Mouse (Mus musculus): Measurements from ENCODE around the gene Mast4.
A peak's percentile ranks its signal among the peaks of the same experiment; 100 is the strongest.
"Not testable (repeated sequence)": the region's sequence is repeated elsewhere in the genome, so short reads cannot be mapped to it uniquely, and the experiment has no call there.

Mast4 gene

DNA sequence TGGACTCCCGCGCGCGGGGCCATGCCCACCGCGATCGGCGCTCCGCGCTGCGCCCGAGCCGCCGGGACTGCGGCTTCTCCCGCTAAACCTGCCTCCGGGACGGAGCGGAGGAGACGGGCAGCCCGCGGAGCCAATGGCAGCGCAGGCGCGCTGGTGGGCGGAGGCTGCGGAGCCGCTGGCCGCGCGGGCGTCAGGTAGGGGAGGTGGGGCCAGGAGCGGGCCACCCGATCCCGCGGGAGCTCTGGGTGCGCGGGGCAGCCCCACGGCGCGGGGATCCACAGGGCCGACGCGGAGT, at the start of gene Mast4:
TSS of gene Mast4 (minus strand) at position 106 of the 295 bp plus-strand sequence.
- DNase-seq (ENCODE audit: low spot score), result peak; percentile 85

DNA sequence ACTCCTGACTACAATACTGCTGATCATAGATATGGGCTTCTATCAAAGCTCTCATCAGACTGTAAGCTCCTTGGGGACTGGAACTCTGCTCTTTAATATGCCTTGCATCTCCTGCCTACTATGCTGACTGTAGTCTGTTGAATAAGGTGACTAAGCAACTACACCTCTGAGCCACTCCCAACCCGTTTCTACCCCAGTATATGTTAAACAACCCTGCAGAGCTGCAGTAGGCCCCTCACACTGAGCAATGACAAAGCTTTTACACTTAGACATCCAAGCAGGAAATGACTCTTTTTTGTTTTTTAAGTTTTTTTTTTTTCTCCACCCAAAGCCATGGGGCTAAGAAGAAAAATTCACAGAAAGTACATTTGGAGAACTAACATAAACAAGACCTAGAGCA, 40.2 kb upstream of the Mast4 start:
- no peak for DNase-seq (ENCODE audit: low spot score)

GRCm38 (mm10) chr13:103369194-103369593, 34.9 kb upstream of the Mast4 start:
- no peak for DNase-seq (ENCODE audit: low spot score)

- DNase-seq (ENCODE audit: low spot score), result no peak
Observed at GRCm38 (mm10) chr13:103363181-103363580, 28.9 kb upstream of the Mast4 start.

DNA sequence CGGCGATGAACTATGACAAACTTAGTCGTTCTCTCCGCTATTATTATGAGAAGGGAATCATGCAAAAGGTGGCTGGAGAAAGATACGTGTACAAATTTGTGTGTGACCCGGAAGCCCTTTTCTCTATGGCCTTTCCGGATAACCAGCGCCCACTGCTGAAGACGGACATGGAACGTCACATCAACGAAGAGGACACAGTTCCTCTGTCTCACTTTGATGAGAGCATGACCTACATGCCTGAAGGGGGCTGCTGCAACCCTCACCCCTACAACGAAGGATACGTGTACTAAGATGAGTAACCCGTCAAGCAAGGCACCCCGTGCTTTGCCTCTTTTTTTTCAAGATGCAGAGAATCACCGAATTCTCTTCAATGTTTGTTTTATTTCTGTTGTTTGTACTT, 23.1 kb upstream of the Mast4 start:
- not testable (repeated sequence) for DNase-seq (ENCODE audit: low spot score)

GRCm38 (mm10) chr13:103356909-103357308, 22.6 kb upstream of the Mast4 start:
- DNase-seq (ENCODE audit: low spot score), result not testable (repeated sequence)

- no peak for DNase-seq (ENCODE audit: low spot score)
Observed at GRCm38 (mm10) chr13:103354737-103355136, 20.4 kb upstream of the Mast4 start.

DNA sequence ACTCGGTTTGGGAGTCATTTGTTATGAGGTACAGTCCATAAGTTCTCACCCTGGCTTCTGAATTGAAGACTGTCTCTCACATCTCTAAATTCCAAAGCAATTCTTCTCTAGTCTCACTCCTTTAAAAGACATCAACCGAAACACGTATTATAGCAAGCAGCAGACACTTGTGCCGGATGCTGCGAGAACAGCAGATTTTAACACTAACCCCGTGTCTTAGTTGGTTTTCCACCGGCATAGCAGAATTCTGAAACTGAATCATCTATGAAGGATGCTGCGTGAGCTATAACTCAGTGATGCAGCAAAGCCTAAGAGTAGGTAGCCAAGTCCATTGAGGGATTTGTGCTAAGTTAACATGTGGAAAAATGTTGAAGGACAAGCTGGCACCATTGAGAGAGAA, 10.5 kb upstream of the Mast4 start:
- DNase-seq (ENCODE audit: low spot score), result no peak

DNA sequence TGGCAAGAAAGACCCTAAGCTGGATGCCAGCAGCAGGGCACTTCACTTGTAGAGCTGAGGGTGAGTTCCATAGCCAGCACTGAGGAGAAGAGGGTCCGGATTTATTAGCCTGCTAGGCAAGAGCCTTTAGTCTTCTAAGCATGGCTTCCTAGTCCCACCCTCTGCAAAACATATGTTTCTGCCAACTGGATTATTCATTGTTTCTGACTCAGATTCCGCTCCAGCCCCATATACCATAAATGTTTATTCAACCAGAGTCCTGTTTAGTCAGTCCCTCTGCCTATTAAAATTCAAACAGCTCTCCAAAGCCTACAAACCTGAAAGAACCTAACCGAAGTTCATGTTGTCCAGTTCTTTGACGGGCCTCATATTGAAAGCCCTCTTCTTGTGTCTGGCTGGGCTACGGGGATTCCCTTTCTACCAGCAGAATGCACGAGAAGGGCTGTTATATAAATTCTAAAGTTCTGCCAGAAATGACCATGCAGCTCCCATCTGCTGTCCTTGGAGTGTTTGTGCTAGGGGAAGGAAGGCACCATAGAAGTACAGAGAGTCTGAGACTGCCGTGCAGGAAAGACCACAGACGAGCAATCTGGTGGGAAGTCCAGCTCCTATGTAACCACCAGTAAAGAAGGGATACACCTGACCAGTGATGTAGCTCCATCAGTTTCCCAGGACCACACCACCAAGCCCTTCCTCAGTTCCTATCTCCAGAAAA, 9.9 kb upstream of the Mast4 start:
- DNase-seq (ENCODE audit: low spot score), result no peak

DNA sequence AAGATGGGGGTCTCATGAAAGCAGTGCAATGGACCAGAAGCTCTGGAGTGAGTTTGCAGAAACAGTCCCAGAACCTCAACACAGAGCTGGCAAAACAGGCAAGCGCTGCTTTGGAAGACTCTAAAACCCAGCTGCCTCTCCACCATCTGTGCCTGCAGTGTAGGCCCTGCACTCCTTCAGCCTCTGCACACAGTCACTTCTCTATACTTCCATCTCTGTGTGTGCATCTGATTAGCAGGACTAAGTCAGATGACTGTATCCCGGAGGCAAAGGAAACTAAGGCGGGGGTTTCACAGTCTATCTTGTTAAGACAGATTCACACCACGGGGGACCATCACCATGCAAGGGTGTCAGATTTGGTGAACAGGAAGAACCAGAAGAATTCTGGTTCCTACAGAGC, 6.7 kb upstream of the Mast4 start:
- DNase-seq (ENCODE audit: low spot score), result no peak

DNA sequence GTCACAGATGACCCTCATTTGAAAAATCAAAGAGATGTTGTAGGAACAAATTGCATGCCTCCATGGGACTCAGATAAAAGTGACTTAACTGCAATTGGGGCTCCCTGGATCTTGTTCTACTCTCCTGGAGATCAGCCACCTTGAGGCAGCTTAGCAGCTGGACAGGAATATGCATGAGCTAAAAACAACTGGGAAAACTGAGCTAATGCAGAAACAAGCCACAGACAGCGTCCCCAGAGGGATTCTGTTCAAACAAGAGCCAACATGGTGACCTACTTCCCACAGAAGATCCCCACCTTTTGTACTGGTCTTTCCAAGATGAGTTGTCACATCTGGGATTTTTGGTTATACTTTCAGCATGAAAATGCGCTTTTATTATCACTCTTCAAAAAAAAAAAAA, 4.3 kb upstream of the Mast4 start:
- no peak for DNase-seq (ENCODE audit: low spot score)

DNA sequence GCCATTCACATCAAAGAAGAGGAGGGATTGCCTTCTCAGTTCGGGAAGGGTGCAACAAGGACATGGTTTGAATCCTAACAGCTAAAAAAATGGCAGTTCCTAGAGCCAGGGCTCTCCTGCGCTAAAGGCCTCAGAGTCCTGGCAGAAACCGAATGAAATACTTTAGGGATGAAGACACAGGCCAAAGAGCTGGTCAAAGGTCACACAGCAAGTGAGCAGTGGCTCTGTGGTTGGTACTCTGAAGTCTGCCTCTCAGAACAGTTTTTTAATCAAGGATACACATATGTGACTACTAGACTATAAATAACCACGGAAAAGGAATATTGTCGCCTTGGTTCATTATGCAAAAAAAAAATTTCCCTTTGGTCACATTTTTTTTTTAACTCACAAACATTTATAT, 1.9 kb upstream of the Mast4 start:
- no peak for DNase-seq (ENCODE audit: low spot score)

- DNase-seq (ENCODE audit: low spot score), result peak; percentile 54
Observed at GRCm38 (mm10) chr13:103334723-103335458, 594 bp upstream of the Mast4 start.

- peak; percentile 59 for DNase-seq (ENCODE audit: low spot score)
Observed at GRCm38 (mm10) chr13:103333601-103334391, 501 bp downstream of the Mast4 start.

GRCm38 (mm10) chr13:103333153-103333552, 1.1 kb downstream of the Mast4 start:
- DNase-seq (ENCODE audit: low spot score), result no peak

DNA sequence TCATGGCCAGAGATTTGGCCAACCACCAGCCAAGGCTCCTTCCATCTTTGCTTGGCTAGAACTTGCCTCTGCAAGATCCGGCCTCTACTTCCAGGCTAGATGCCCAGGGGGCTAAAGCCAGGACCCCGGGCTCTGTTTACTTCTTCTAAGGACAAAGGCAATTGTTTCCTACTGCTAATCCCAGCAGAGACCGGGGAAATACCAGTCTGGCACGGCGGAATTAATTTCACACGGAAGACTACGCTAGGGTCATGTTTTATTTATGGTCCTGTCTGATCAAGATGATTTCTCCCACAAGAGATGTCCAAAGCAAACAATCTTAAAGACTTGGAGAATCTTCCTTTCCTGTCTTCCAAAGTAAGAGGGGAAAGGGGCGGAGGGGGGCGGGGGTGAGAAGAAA, 1.6 kb downstream of the Mast4 start:
- DNase-seq (ENCODE audit: low spot score), result peak; percentile 39

DNA sequence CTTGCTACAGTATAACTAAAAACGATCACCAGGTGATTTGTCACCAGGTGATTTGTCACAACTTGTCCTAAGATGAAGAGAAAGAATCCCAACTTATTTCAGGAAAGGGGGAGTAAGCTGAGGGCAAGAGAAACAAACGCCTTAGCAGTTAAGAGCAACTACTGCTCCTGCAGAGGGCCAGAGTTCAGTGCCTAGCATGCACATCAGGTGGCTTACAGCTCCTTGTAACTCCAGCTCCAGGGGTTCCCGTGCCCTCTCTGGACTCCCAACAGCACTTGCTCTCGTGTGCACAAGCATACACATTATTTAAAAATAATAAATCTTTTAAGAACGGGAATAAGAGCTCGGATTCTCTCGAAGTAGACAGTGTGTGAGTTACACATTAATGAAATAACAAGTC, 3.2 kb downstream of the Mast4 start:
- no peak for DNase-seq (ENCODE audit: low spot score)

GRCm38 (mm10) chr13:103328299-103328698, 6.0 kb downstream of the Mast4 start:
- DNase-seq (ENCODE audit: low spot score), result no peak

DNA sequence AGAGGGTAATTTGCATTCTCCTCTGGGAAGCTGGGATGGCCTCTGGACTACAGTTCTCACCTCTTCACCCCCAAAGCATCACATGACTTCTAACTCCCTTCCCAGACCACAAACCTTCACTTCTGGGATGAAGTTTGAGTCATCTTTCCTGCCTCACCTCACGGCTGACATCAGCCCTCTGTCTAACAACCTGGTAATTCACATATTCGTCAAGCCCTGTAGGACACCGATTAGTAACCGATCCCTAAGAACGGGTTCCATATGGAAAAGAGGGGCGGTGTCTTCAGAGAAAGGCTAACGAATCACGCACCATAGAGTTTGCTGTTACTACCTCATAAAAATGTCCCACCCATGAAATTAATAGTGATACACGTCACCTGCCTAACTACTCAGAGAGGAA, 6.5 kb downstream of the Mast4 start:
- DNase-seq (ENCODE audit: low spot score), result no peak

DNA sequence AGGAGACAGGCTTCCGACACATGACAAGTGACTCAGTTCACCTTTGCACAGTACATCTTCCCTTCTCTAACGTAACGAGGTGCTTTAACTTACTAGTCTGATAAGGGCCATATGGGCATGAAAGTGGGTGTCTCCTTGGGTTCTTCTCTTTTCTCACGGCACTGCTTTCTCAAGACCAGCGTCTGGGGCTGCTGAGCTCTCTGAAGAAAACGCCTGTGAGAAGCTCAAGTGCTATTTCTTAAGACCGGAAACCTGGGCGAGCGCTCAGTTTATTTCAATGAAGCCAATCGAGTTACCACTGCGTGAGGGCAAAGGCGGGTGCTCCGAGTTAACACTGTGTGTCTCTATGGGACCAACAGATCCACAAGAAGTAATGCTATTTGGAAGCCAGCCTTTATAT, 8.1 kb downstream of the Mast4 start:
- DNase-seq (ENCODE audit: low spot score), result no peak

DNA sequence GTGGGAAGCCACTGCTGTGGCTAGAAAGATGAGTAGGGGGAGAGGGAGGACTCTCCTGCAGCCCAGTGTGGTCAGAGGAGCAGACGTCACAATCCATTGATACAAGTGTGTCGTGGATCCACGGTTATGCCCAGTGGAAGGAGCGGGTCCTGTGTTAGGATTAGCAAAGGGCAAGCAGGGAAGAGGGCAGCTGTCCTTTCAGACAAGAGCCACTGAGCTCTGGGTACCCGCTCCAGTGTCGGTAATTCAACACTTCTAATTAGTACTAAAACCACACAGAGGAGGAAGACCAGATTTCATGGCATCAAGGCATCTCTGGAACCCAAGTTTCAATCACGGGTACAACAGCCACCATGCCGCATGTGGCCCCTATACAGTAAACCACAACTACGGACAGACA, 14.4 kb downstream of the Mast4 start:
- no peak for DNase-seq (ENCODE audit: low spot score)

GRCm38 (mm10) chr13:103319317-103319716, 15.0 kb downstream of the Mast4 start:
- DNase-seq (ENCODE audit: low spot score), result no peak

DNA sequence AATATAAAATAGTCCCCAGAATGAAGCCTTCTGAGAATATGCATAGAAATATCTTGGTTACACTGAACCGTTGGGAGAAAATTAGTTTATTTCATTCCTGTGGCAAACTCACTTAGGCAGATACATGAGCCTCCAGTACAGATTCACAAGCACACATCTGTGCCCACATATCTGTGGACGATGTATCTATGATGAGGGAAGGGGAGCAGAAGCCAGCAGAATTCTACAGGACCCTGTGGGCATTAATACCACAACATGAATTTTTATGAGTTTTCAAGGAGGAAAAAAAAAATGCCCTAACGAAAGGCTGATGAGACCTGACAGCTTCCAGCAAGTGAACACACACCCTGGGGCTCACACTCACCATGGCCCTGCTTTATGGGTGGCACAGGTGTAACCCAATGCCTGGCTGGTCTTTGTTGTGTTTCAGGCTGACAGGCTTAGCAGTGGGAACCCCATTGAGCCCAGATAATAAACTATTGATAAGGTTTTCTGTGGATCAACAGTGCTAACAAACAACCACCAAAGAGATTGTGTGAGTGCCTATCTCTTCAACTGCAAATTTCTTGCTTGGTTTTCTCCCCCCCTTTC, 17.4 kb downstream of the Mast4 start:
- peak; percentile 32 for DNase-seq (ENCODE audit: low spot score)

Measured in retina, embryonic 14.5 days (tissue).